Mouse (Mus musculus): ENCODE data around the gene Cblb. TPM values are rescaled to one million over a fixed set of nuclear protein-coding genes. Genes with fewer than 3 reads are reported as not detected.

Cblb gene
- total and polyA plus RNA-seq, 2 experiments, result 2.5 to 6.9 TPM

GRCm38 (mm10) chr16:52057335-52057734 lies 26.3 kb downstream of the Cblb start:
- H3K9ac ChIP-seq (ENCODE audit: low read depth, low read length), result no peak overlapping the region
- no peaks in the 10 kb centered on the region; the same call in 1 of the 2 replicates for H3K36me3 ChIP-seq (ENCODE audit: control insufficient read depth, insufficient read depth, low read length)
- H3K27me3 ChIP-seq (ENCODE audit: control insufficient read depth, insufficient read depth, low read length), result no peaks in the 10 kb centered on the region
- peaks cover 22% of the 10 kb centered on the region for H3K4me1 ChIP-seq (ENCODE audit: control insufficient read depth, insufficient read depth, low read length)
- no peak overlapping the region for H3K4me3 ChIP-seq (ENCODE audit: insufficient read depth, low read depth, low read length)
- 95% methylated on average over 2 of the region's 2 CpGs for WGBS
- no peak for TF ChIP-seq CTCF (IDR thresholded peaks at IDR 0.05; ENCODE audit: low read depth, low read length)
- TF ChIP-seq POLR2A (IDR thresholded peaks at IDR 0.05; ENCODE audit: extremely low read depth, insufficient read depth, low read length), result no peak
- peaks cover 10% of the 10 kb centered on the region; the same call in 1 of the 2 replicates for H3K79me2 ChIP-seq (ENCODE audit: control insufficient read depth, insufficient read depth, low read length)
- DNase-seq (ENCODE audit: extremely low read depth, low read depth, low spot score), result no peak
- H3K27ac ChIP-seq (replicated peaks; ENCODE audit: insufficient read depth, low read depth, low read length), result no peak overlapping the region

- Histone ChIP-seq H3K4me1 (ENCODE audit: control insufficient read depth, insufficient read depth, low read length) (peaks cover 22% of the 10 kb centered on the region), H3K9ac (ENCODE audit: low read depth, low read length) (no peak overlapping the region), H3K27ac (replicated peaks; ENCODE audit: insufficient read depth, low read depth, low read length) (no peak overlapping the region), H3K79me2 (ENCODE audit: control insufficient read depth, insufficient read depth, low read length) (peaks cover 17% of the 10 kb centered on the region; the same call in 1 of the 2 replicates), H3K36me3 (ENCODE audit: control insufficient read depth, insufficient read depth, low read length) (no peaks in the 10 kb centered on the region; the same call in 1 of the 2 replicates), H3K27me3 (ENCODE audit: control insufficient read depth, insufficient read depth, low read length) (no peaks in the 10 kb centered on the region), H3K4me3 (ENCODE audit: insufficient read depth, low read depth, low read length) (no peak overlapping the region)
- 71% methylated on average over 4 of the region's 4 CpGs for WGBS
- TF ChIP-seq CTCF (IDR thresholded peaks at IDR 0.05; ENCODE audit: low read depth, low read length) (no peak), POLR2A (IDR thresholded peaks at IDR 0.05; ENCODE audit: extremely low read depth, insufficient read depth, low read length) (no peak)
- DNase-seq (ENCODE audit: extremely low read depth, low read depth, low spot score), result peak; percentile 49
Measured at GRCm38 (mm10) chr16:52059535-52059934, 28.5 kb downstream of the Cblb start.

GRCm38 (mm10) chr16:52060100-52060719 lies 29.2 kb downstream of the Cblb start:
- no peaks in the 10 kb centered on the region; the same call in 1 of the 2 replicates for H3K36me3 ChIP-seq (ENCODE audit: control insufficient read depth, insufficient read depth, low read length)
- peak overlapping the region; percentile 40 for H3K27ac ChIP-seq (replicated peaks; ENCODE audit: insufficient read depth, low read depth, low read length)
- peaks cover 22% of the 10 kb centered on the region for H3K4me1 ChIP-seq (ENCODE audit: control insufficient read depth, insufficient read depth, low read length)
- H3K9ac ChIP-seq (ENCODE audit: low read depth, low read length), result peak overlapping the region; percentile 46; the same call in 1 of the 2 replicates
- no peaks in the 10 kb centered on the region for H3K27me3 ChIP-seq (ENCODE audit: control insufficient read depth, insufficient read depth, low read length)
- WGBS, result 15% methylated on average over 17 of the region's 17 CpGs
- H3K79me2 ChIP-seq (ENCODE audit: control insufficient read depth, insufficient read depth, low read length), result peaks cover 17% of the 10 kb centered on the region; the same call in 1 of the 2 replicates
- H3K4me3 ChIP-seq (ENCODE audit: insufficient read depth, low read depth, low read length), result peak overlapping the region; percentile 32
- TF ChIP-seq POLR2A (IDR thresholded peaks at IDR 0.05; ENCODE audit: extremely low read depth, insufficient read depth, low read length) (no peak), CTCF (IDR thresholded peaks at IDR 0.05; ENCODE audit: low read depth, low read length) (no peak)
- peak; percentile 75 for DNase-seq (ENCODE audit: extremely low read depth, low read depth, low spot score)

- Histone ChIP-seq H3K79me2 (ENCODE audit: control insufficient read depth, insufficient read depth, low read length) (peaks cover 17% of the 10 kb centered on the region; the same call in 1 of the 2 replicates), H3K27me3 (ENCODE audit: control insufficient read depth, insufficient read depth, low read length) (no peaks in the 10 kb centered on the region), H3K36me3 (ENCODE audit: control insufficient read depth, insufficient read depth, low read length) (no peaks in the 10 kb centered on the region; the same call in 1 of the 2 replicates), H3K27ac (replicated peaks; ENCODE audit: insufficient read depth, low read depth, low read length) (peak overlapping the region; percentile 61), H3K4me1 (ENCODE audit: control insufficient read depth, insufficient read depth, low read length) (peaks cover 22% of the 10 kb centered on the region), H3K9ac (ENCODE audit: low read depth, low read length) (peak overlapping the region; percentile 35; the same call in 1 of the 2 replicates), H3K4me3 (ENCODE audit: insufficient read depth, low read depth, low read length) (no peak overlapping the region)
- TF ChIP-seq POLR2A (IDR thresholded peaks at IDR 0.05; ENCODE audit: extremely low read depth, insufficient read depth, low read length) (no peak), CTCF (IDR thresholded peaks at IDR 0.05; ENCODE audit: low read depth, low read length) (no peak)
- DNase-seq (ENCODE audit: extremely low read depth, low read depth, low spot score), result peak; percentile 94
- 2% methylated on average over 4 of the region's 4 CpGs for WGBS
Measured at GRCm38 (mm10) chr16:52061015-52061481, 30.0 kb downstream of the Cblb start.

GRCm38 (mm10) chr16:52064309-52065105 lies 33.5 kb downstream of the Cblb start:
- H3K36me3 ChIP-seq (ENCODE audit: control insufficient read depth, insufficient read depth, low read length), result no peaks in the 10 kb centered on the region
- no peak for DNase-seq (ENCODE audit: extremely low read depth, low read depth, low spot score)
- H3K79me2 ChIP-seq (ENCODE audit: control insufficient read depth, insufficient read depth, low read length), result peaks cover 14% of the 10 kb centered on the region; the same call in 1 of the 2 replicates
- no peak overlapping the region for H3K4me3 ChIP-seq (ENCODE audit: insufficient read depth, low read depth, low read length)
- no peak overlapping the region for H3K9ac ChIP-seq (ENCODE audit: low read depth, low read length)
- TF ChIP-seq POLR2A (IDR thresholded peaks at IDR 0.05; ENCODE audit: extremely low read depth, insufficient read depth, low read length), result no peak
- no peak for TF ChIP-seq CTCF (IDR thresholded peaks at IDR 0.05; ENCODE audit: low read depth, low read length)
- H3K27me3 ChIP-seq (ENCODE audit: control insufficient read depth, insufficient read depth, low read length), result no peaks in the 10 kb centered on the region
- 83% methylated on average over 12 of the region's 12 CpGs for WGBS
- peak overlapping the region; percentile 81 for H3K27ac ChIP-seq (replicated peaks; ENCODE audit: insufficient read depth, low read depth, low read length)
- peaks cover 22% of the 10 kb centered on the region for H3K4me1 ChIP-seq (ENCODE audit: control insufficient read depth, insufficient read depth, low read length)
